Mouse (Mus musculus): ENCODE measurements at regions not wholly inside any gene's neighbourhood (a gene's known extent, or its start where the extent isn't known, plus 50 kb on each side); places are given as distances from the start of the nearest gene placed in this dataset.

- no peak for TF ChIP-seq EP300 (IDR thresholded peaks at IDR 0.05; ENCODE audit: low read depth)
- TF ChIP-seq CTCF (IDR thresholded peaks at IDR 0.05; ENCODE audit: low read depth) = no peak
These were observed 177.7 kb upstream of the Id4 start for GRCm38 (mm10) chr13:48083294-48083693.

Data from heart, postnatal 0 days (tissue).